15 mouse cellular contexts compared by ENCODE assay signal in the genomic region with DNA sequence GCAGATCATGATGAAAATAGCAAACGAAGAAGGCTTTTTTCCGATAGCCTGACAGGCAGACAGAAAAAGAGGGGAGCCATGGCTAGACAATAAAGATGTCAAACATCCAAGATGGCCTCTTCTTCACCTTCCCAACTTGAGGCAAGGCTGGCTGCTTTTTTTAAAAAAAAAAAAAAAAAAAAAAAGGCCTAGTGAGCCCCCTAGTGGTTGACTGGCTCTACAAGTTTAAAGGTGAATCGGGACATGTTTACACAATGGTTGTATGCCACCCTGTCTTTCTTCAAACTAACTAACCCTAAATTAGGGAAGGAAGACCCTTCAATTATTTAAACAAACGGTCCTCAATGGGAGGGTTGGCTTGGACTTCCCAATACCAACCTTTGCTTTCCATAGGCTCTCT.
A peak's percentile ranks its signal among the peaks of the same experiment; 100 is the strongest.
DNase-seq lines count a peak whose midpoint lies in the region; ATAC-seq and TF ChIP-seq lines count a peak whose summit lies in the region.
"Had no signal": no experiment of that assay in that cellular context is flagged by ENCODE, and none has a peak within 500 bp of the region (broad histone marks: within the 10 kb centered on the region; RNA-seq: fewer than 3 reads in every experiment).

No protein-coding gene starts in this region.

- WGBS in lung, embryonic 14.5 days, result 74% methylated on average over 4 of the region's 4 CpGs
- WGBS in lung, adult 2 months, result 68% methylated on average over 4 of the region's 4 CpGs

- H3K4me1 ChIP-seq in lung, embryonic 14.5 days (ENCODE audit: insufficient read depth), result no peaks in the 10 kb centered on the region
- no peaks in the 10 kb centered on the region for H3K4me1 ChIP-seq in lung, adult 2 months (ENCODE audit: control insufficient read depth, insufficient read depth, low read length)
- H3K4me1 ChIP-seq: limb, embryonic 12.5 days; lung, embryonic 15.5 days had no signal

- H3K27ac ChIP-seq in gastrocnemius, adult 2 months, result no peak overlapping the region
- no peak overlapping the region for H3K27ac ChIP-seq in lung, embryonic 14.5 days (ENCODE audit: low read depth)
- H3K27ac ChIP-seq: limb, embryonic 12.5 days; lung, embryonic 15.5 days had no signal

- no peak for DNase-seq in gastrocnemius, adult 2 months
- no peak for DNase-seq in gastrocnemius, postnatal 25 days
- no peak for DNase-seq in lung, embryonic 14.5 days
- DNase-seq in lung, adult 2 months, result no peak
- DNase-seq in NIH3T3 (ENCODE audit: low read depth), result peak; percentile 26
- DNase-seq in kidney, adult 18-20 months, result no peak
- DNase-seq: adrenal gland, postnatal 36 days; heart, adult 11 months; kidney, postnatal 14 days; layer of hippocampus, postnatal 36 days; thymus, adult 2 months had no signal

- no peak for TF ChIP-seq POLR2A in lung, adult 2 months (IDR thresholded peaks at IDR 0.05; ENCODE audit: borderline replicate concordance, extremely low read depth, low read depth, low read length)

- H3K9me3 ChIP-seq in lung, embryonic 14.5 days (ENCODE audit: low read depth, low read length), result no peaks in the 10 kb centered on the region
- H3K9me3 ChIP-seq: limb, embryonic 12.5 days; lung, embryonic 15.5 days had no signal

- no peak overlapping the region for H3K9ac ChIP-seq in lung, embryonic 14.5 days
- H3K9ac ChIP-seq: limb, embryonic 12.5 days; lung, embryonic 15.5 days had no signal

- intact Hi-C loops in gastrocnemius, adult 2 months (cut with DNase I), result no loop called here

- H3K4me2 ChIP-seq in lung, embryonic 14.5 days, result no peak overlapping the region
- H3K4me2 ChIP-seq: limb, embryonic 12.5 days; lung, embryonic 15.5 days had no signal

- no peaks in the 10 kb centered on the region for H3K36me3 ChIP-seq in lung, embryonic 14.5 days (ENCODE audit: insufficient read depth)
- H3K36me3 ChIP-seq: limb, embryonic 12.5 days; lung, embryonic 15.5 days had no signal

- TF ChIP-seq CTCF in gastrocnemius, adult 2 months (IDR thresholded peaks at IDR 0.05), result peak; percentile 28; the same call in 1 of the 2 replicates
- TF ChIP-seq CTCF in lung, embryonic 14.5 days (IDR thresholded peaks at IDR 0.05; ENCODE audit: low read depth), result peak; percentile 37
- TF ChIP-seq CTCF in lung, adult 2 months (IDR thresholded peaks at IDR 0.05; ENCODE audit: insufficient read depth, low read length), result no peak

- H3K27me3 ChIP-seq in lung, embryonic 14.5 days (ENCODE audit: insufficient read depth, low read length), result no peaks in the 10 kb centered on the region
- H3K27me3 ChIP-seq: limb, embryonic 12.5 days; lung, embryonic 15.5 days had no signal

- no peak overlapping the region for H3K4me3 ChIP-seq in gastrocnemius, adult 2 months
- no peak overlapping the region for H3K4me3 ChIP-seq in lung, embryonic 14.5 days (ENCODE audit: low read depth, low read length)
- no peak overlapping the region for H3K4me3 ChIP-seq in lung, adult 2 months (replicated peaks; ENCODE audit: extremely low read depth, low read depth, low read length)
- H3K4me3 ChIP-seq: limb, embryonic 12.5 days; lung, embryonic 15.5 days had no signal

- ATAC-seq in lung, embryonic 14.5 days (ENCODE audit: insufficient read depth), result no peak
- ATAC-seq in megakaryocyte progenitor cell, adult 5-6 weeks (replicated peaks; ENCODE audit: poor library complexity), result peak; percentile 54; the same call in 1 of the 2 replicates
- no peak for ATAC-seq in activated CD4-positive, CD25-positive, alpha-beta regulatory T cell, adult 4 months
